Mouse (Mus musculus) heart, embryonic 16.5 days (tissue): ENCODE data around the gene Lrrc51. TPM values are rescaled to one million over a fixed set of nuclear protein-coding genes. Genes with fewer than 3 reads are reported as not detected.

Experiments
- ATAC-seq: fragments of 200-750 bp; cut with Nextera tagmentation; replicated peaks from 2 replicates; pipeline ENCODE4 v1.8.0; 2017; ENCODE audit warnings: moderate number of reproducible peaks; ENCODE audit not compliant: insufficient read depth, low FRiP score; ENCODE audit errors: extremely low read depth
- H3K27ac ChIP-seq: fragments of 300-500 bp; sonication (generic); 2 replicates; pipeline ENCODE4 v1.5.1; 2014; ENCODE audit warnings: mild to moderate bottlenecking, low read length, control low read depth, moderate library complexity
- H3K27me3 ChIP-seq: fragments of 300-500 bp; sonication (generic); 2 replicates; pipeline ENCODE4 v1.6.1; 2014; ENCODE audit warnings: low read length, mixed read lengths; ENCODE audit not compliant: control insufficient read depth, insufficient read depth
- H3K36me3 ChIP-seq: fragments of 300-500 bp; sonication (generic); 2 replicates; pipeline ENCODE4 v1.6.1; 2014; ENCODE audit not compliant: control insufficient read depth, insufficient read depth
- H3K4me1 ChIP-seq: fragments of 300-500 bp; sonication (generic); 2 replicates; pipeline ENCODE4 v1.6.1; 2014; ENCODE audit warnings: low read length, mixed read lengths; ENCODE audit not compliant: control insufficient read depth, insufficient read depth
- H3K4me2 ChIP-seq: fragments of 300-500 bp; sonication (generic); 2 replicates; pipeline ENCODE4 v1.6.1; 2014; ENCODE audit warnings: low read depth, mild to moderate bottlenecking, control low read depth, low read length
- H3K4me3 ChIP-seq: fragments of 300-500 bp; sonication (generic); 2 replicates; pipeline ENCODE4 v1.5.1; 2014; ENCODE audit warnings: mild to moderate bottlenecking, control low read depth, low read length
- H3K9ac ChIP-seq: fragments of 300-500 bp; sonication (generic); 2 replicates; pipeline ENCODE4 v1.6.1; 2014; ENCODE audit warnings: low read length, control low read depth
- H3K9me3 ChIP-seq: fragments of 300-500 bp; sonication (generic); replicated peaks from 2 replicates; pipeline ENCODE4 v1.6.1; 2016; ENCODE audit warnings: low read length; ENCODE audit not compliant: control insufficient read depth
- WGBS: fragments of 180-500 bp; shearing (Covaris S2); extraction: QIAGEN DNeasy Blood & Tissue Kit; methylation state at CpG from one replicate; pipeline ENCODE4 v1.1.7; 2014; 5-methylcytosine and 5-hydroxymethylcytosine counted together
- polyA plus RNA-seq: library from polyadenylated mRNA; unstranded; fragments of >200 nt; fragmentation: Nextera tagmentation; extraction: Ambion mirVana; gene quantifications from 2 replicates; pipeline ENCODE4 v1.2.1, GENCODE M21; 2015

Gene Lrrc51
- polyA plus RNA-seq, 1 experiment from 2014 or later: 5.9 TPM

DNA sequence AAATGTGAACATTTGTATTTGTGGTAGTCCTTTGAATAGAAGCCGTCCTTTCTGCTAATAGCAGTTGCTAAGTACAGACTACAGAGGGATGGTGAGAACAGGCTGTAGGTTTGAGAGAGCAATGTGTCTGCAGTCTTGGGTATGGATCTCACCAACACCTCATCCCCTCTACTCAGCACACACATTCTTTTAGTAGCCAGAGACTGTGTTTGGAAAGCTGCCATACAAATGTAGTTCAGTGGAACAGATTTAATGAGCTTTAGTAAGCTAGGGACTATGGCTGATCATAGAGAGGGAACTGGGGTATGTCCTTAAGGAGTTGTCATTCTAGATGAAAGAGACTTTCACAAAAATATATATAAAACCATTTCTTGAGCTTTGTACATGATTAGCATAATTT is 33.6 kb upstream of the Lrrc51 start:
- Histone ChIP-seq H3K27ac (peak overlapping the region; percentile 43; the same call in 1 of the 2 replicates), H3K36me3 (no peaks in the 10 kb centered on the region), H3K4me1 (peaks cover 30% of the 10 kb centered on the region), H3K9me3 (no peaks in the 10 kb centered on the region), H3K4me2 (no peak overlapping the region), H3K9ac (no peak overlapping the region), H3K4me3 (no peak overlapping the region), H3K27me3 (no peaks in the 10 kb centered on the region)
- 35% methylated on average over 1 of the region's 1 CpGs for WGBS
- no peak for ATAC-seq

DNA sequence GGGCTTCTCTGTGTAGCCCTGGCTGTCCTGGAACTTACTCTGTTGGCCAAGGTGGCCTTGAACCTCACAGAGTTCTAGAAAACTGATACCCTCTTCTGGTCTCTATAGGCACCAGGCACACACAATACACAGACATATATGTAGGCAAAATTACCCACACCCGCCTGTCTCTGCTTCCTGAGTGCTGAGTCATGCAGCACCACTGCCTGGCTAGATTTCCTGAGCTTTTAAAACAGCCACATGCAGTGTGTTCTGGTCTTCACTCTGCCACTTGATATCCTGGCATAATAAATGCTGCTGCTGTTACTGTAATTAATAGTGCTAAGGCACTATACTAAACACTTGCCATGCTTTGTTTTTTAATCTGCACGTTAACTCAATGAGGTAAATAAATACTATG is 31.9 kb upstream of the Lrrc51 start:
- Histone ChIP-seq H3K36me3 (no peaks in the 10 kb centered on the region), H3K9me3 (no peaks in the 10 kb centered on the region), H3K27ac (no peak overlapping the region), H3K4me3 (no peak overlapping the region), H3K4me2 (no peak overlapping the region), H3K4me1 (peaks cover 20% of the 10 kb centered on the region), H3K9ac (no peak overlapping the region), H3K27me3 (no peaks in the 10 kb centered on the region)
- 55% methylated on average over 2 of the region's 2 CpGs for WGBS
- ATAC-seq: no peak

DNA sequence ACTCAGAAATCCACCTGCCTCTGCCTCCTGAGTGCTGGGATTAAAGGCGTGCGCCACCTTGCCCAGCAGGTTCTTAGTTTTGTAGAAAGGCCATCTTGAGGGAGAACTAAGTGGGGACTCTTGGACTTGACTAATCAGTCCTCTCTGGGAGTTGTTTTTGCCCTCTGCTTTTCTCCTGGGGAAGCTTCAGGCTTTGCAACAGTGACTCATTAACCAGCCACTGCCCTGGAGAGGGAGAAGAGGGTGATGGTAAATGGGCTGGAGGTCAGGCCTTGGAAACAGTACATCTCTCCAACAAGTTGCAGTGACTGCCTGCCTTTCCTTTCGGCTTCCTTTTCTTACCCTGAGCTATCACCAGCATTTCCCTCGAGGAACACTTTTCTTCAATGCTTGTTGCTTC is 30.9 kb upstream of the Lrrc51 start:
- H3K9ac ChIP-seq: no peak overlapping the region
- H3K27me3 ChIP-seq: no peaks in the 10 kb centered on the region
- no peak for ATAC-seq
- 92% methylated on average over 4 of the region's 4 CpGs for WGBS
- H3K4me3 ChIP-seq: no peak overlapping the region
- no peak overlapping the region for H3K4me2 ChIP-seq
- H3K9me3 ChIP-seq: no peaks in the 10 kb centered on the region
- H3K36me3 ChIP-seq: no peaks in the 10 kb centered on the region
- peaks cover 23% of the 10 kb centered on the region for H3K4me1 ChIP-seq
- H3K27ac ChIP-seq: no peak overlapping the region

DNA sequence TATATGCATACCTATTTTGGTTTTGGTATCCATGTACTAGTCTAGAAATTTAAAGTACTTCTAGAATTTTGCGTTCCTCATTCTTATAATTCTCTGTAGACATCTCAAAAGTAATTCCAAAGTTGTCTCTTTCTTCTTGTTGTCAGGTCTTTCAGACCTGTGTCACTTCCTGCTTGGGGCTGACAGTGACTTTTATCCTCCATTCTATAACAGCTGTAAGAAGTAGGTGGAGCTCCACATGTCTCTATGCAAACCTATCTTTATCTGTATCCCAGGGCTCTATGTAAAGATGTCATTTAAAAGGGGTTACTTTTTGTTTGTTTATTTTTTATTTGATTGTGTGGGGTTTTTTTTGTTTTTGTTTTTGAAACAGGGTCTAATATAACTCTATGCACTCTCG is 29.9 kb upstream of the Lrrc51 start:
- no peak for ATAC-seq
- Histone ChIP-seq H3K36me3 (no peaks in the 10 kb centered on the region), H3K4me1 (peaks cover 17% of the 10 kb centered on the region), H3K4me3 (no peak overlapping the region), H3K9ac (no peak overlapping the region), H3K27ac (no peak overlapping the region), H3K4me2 (no peak overlapping the region), H3K27me3 (no peaks in the 10 kb centered on the region), H3K9me3 (no peaks in the 10 kb centered on the region)
- WGBS: 90% methylated on average over 2 of the region's 2 CpGs

DNA sequence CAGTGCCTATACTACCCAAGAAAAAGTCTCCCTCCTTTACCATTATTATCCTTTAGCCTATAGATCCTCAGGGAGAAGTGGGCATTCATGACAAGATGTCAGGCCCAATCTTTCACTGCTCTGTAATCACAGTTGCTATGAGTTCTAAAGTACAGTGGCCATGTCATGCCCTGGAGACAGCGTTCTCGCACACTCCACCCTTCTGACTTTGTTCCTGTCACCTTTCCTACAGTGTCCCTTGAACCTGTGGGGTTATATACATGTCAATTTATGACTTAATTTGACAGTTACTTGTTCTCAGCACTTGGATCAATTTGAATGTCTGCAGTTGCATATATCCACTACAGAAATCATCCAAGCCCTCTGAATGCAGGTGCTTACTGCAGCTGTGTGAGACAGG is 29.1 kb upstream of the Lrrc51 start:
- no peak overlapping the region for H3K9ac ChIP-seq
- no peaks in the 10 kb centered on the region for H3K9me3 ChIP-seq
- H3K36me3 ChIP-seq: no peaks in the 10 kb centered on the region
- peaks cover 17% of the 10 kb centered on the region for H3K4me1 ChIP-seq
- 92% methylated on average over 2 of the region's 2 CpGs for WGBS
- no peaks in the 10 kb centered on the region for H3K27me3 ChIP-seq
- H3K4me2 ChIP-seq: no peak overlapping the region
- no peak overlapping the region for H3K27ac ChIP-seq
- ATAC-seq: no peak
- no peak overlapping the region for H3K4me3 ChIP-seq

DNA sequence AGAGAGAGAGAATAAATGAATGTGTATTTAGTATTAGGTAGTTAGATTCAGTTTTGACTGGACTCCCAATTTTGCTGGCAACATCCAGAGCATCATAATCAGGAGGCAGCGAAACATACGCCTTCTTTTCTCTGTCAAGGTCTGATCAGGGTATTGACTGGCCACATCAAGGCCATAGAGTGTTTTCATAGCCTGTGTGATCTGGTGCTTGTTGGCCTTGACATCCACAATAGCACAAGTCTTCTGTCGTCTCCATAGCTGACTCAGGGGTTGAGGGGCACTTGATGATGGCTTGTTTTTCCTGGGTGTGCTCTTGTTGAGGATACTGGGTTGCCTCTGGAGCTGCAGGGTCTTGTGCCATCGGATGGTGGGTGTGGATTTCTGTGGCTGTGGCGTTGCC is 23.2 kb upstream of the Lrrc51 start:
- H3K4me2 ChIP-seq: no peak overlapping the region
- peaks cover 8% of the 10 kb centered on the region; the same call in 1 of the 2 replicates for H3K4me1 ChIP-seq
- no peaks in the 10 kb centered on the region for H3K27me3 ChIP-seq
- ATAC-seq: no peak
- no peak overlapping the region for H3K4me3 ChIP-seq
- H3K9ac ChIP-seq: no peak overlapping the region
- H3K36me3 ChIP-seq: no peaks in the 10 kb centered on the region
- WGBS: 92% methylated on average over 5 of the region's 5 CpGs
- H3K27ac ChIP-seq: no peak overlapping the region
- H3K9me3 ChIP-seq: no peaks in the 10 kb centered on the region

DNA sequence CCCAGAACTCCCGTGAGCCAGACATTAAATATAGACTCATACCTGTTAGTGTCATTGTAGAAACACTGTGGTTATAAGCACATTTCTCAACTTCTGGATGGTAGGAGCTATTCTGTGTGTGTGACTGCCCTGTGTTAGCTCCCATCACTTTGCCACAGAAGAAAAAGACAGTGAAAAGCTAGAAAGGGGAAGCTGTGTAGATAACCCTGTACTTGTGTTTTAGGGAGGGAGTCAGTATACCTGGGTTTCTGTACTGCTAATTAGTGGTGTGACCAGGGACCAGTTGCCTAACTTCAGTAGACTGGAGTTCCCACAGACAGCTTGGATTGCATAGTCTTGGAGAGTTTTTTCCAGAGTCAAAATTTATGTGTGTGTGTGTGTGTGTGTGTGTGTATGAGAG is 22.8 kb upstream of the Lrrc51 start:
- Histone ChIP-seq H3K9me3 (no peaks in the 10 kb centered on the region), H3K9ac (no peak overlapping the region), H3K36me3 (no peaks in the 10 kb centered on the region), H3K4me3 (no peak overlapping the region), H3K4me2 (no peak overlapping the region), H3K4me1 (peaks cover 8% of the 10 kb centered on the region; the same call in 1 of the 2 replicates), H3K27ac (no peak overlapping the region), H3K27me3 (no peaks in the 10 kb centered on the region)
- 84% methylated on average over 1 of the region's 1 CpGs for WGBS
- ATAC-seq: no peak

DNA sequence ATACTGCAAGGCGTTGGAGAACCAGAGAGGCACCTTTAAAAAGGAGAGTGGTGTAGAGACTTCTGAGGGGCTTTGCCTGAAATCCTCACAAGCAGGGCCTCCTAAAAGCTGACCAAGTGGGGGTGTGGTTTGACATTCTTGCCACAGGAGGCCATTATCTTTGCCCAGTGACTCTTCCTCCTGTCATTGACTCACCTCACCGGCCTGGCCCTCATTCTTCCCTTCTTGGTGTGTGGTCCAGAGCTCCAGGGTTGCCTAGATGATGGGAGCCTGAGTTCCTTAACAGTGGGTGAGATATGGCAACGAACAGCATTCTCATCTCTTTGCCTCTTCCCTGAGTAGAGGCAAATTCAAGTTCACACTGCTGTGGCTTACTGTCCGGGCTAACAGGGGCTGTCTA is 22.2 kb upstream of the Lrrc51 start:
- no peaks in the 10 kb centered on the region for H3K27me3 ChIP-seq
- H3K4me3 ChIP-seq: no peak overlapping the region
- H3K27ac ChIP-seq: no peak overlapping the region
- no peak for ATAC-seq
- H3K9ac ChIP-seq: no peak overlapping the region
- no peak overlapping the region for H3K4me2 ChIP-seq
- H3K4me1 ChIP-seq: peaks cover 8% of the 10 kb centered on the region; the same call in 1 of the 2 replicates
- WGBS: 53% methylated on average over 4 of the region's 4 CpGs
- no peaks in the 10 kb centered on the region for H3K9me3 ChIP-seq
- H3K36me3 ChIP-seq: no peaks in the 10 kb centered on the region

DNA sequence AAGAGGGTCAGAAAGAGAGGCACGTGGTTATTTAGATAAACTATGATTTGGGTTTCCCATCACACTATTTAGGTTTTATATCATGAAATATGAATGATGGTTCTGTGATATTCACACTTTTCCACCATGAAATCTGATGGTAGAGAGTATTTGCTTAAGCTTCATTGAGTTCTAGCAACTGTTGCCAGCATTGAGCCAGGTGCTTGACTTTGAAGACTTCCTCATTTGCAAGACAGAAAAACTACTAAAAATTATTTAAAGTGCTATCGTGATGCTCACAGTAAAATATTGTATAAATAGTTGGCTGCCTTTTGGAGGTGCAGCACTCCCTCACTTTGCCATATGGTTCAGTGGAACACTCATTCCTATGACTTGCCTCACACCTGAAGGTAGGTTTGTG is 21.6 kb upstream of the Lrrc51 start:
- no peaks in the 10 kb centered on the region for H3K27me3 ChIP-seq
- ATAC-seq: no peak
- H3K9me3 ChIP-seq: no peaks in the 10 kb centered on the region
- no peaks in the 10 kb centered on the region for H3K36me3 ChIP-seq
- H3K27ac ChIP-seq: no peak overlapping the region
- H3K4me3 ChIP-seq: no peak overlapping the region
- peaks cover 8% of the 10 kb centered on the region; the same call in 1 of the 2 replicates for H3K4me1 ChIP-seq
- WGBS: 85% methylated on average over 2 of the region's 2 CpGs
- no peak overlapping the region for H3K9ac ChIP-seq
- no peak overlapping the region for H3K4me2 ChIP-seq

DNA sequence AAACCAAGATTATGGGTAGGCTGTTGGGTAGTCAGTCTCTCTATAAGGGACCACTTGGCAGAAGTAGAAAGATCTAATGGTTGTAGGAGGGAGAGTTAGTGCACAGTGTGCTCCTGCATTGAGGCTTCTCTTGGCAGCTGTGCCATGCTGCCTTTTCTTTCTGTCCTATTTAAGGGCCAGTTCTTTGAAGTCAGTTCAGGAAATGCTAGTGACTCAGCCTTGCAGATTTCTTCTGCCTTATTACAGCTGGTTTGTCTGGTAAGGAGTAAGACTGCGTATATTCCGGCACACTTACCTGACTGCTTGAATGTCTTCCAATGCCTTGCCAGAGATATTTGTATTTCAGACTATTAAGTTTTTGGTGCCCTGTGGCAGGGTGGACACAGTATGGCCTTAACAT is 20.5 kb upstream of the Lrrc51 start:
- no peak overlapping the region for H3K4me3 ChIP-seq

More for the DNA sequence above, 20.5 kb upstream of the Lrrc51 start:
- H3K9ac ChIP-seq: no peak overlapping the region
- WGBS: 86% methylated on average over 2 of the region's 2 CpGs
- H3K9me3 ChIP-seq: no peaks in the 10 kb centered on the region
- no peak overlapping the region for H3K4me2 ChIP-seq
- no peak for ATAC-seq
- no peak overlapping the region for H3K27ac ChIP-seq
- H3K36me3 ChIP-seq: no peaks in the 10 kb centered on the region
- H3K27me3 ChIP-seq: no peaks in the 10 kb centered on the region
- H3K4me1 ChIP-seq: peaks cover 5% of the 10 kb centered on the region; the same call in 1 of the 2 replicates
